Comparison of ENCODE assay signal across 13 mouse cellular contexts in genomic region chr2:91084179-91084820, GRCm38 (mm10). TPM values are rescaled to one million over a fixed set of nuclear protein-coding genes. Genes with fewer than 3 reads are reported as not detected.
DNase-seq lines count a peak whose midpoint lies in the region; ATAC-seq lines count a peak whose summit lies in the region.
"Had no signal": no experiment of that assay in that cellular context is flagged by ENCODE, and none has a peak within 500 bp of the region (broad histone marks: within the 10 kb centered on the region; RNA-seq: fewer than 3 reads in every experiment).

No protein-coding gene starts in this region.

- peaks cover 8% of the 10 kb centered on the region for H3K4me1 ChIP-seq in brown adipose tissue, adult 24 weeks (ENCODE audit: control insufficient read depth, insufficient read depth, insufficient read length, low read length)
- H3K4me1 ChIP-seq in hindbrain, embryonic 11.5 days (replicated peaks; ENCODE audit: control insufficient read depth, insufficient read depth, low read length), result no peaks in the 10 kb centered on the region

- H3K27me3 ChIP-seq in hindbrain, embryonic 11.5 days (ENCODE audit: control insufficient read depth, insufficient read depth, low read length), result no peaks in the 10 kb centered on the region
- H3K27me3 ChIP-seq: lung, embryonic 15.5 days had no signal

- WGBS in hindbrain, embryonic 11.5 days, result 84% methylated on average over 15 of the region's 15 CpGs

- no peaks in the 10 kb centered on the region for H3K36me3 ChIP-seq in hindbrain, embryonic 11.5 days (ENCODE audit: control insufficient read depth, insufficient read depth, low read length)
- H3K36me3 ChIP-seq: lung, embryonic 15.5 days had no signal

- no peaks in the 10 kb centered on the region for H3K9me3 ChIP-seq in hindbrain, embryonic 11.5 days (ENCODE audit: control insufficient read depth, low read length)
- H3K9me3 ChIP-seq: lung, embryonic 15.5 days had no signal

- H3K4me2 ChIP-seq in hindbrain, embryonic 11.5 days (replicated peaks; ENCODE audit: low read depth, low read length), result no peak overlapping the region
- H3K4me2 ChIP-seq: lung, embryonic 15.5 days had no signal

- H3K9ac ChIP-seq in hindbrain, embryonic 11.5 days (ENCODE audit: low read depth, low read length), result no peak overlapping the region
- H3K9ac ChIP-seq: lung, embryonic 15.5 days had no signal

- peak; percentile 78 for DNase-seq in layer of hippocampus, adult 9-11 months
- DNase-seq in layer of hippocampus, postnatal 25 days (ENCODE audit: extremely low spot score in 1 of 2, low spot score in 1 of 2), result no peak
- peak; percentile 55 for DNase-seq in gastrocnemius, postnatal 10 days
- DNase-seq in T-cell, adult 2 months (ENCODE audit: low spot score), result no peak
- no peak for DNase-seq in hindbrain, embryonic 11.5 days (ENCODE audit: low spot score)
- no peak for DNase-seq in urinary bladder, adult 18-20 months (ENCODE audit: low spot score in 2 of 2)
- DNase-seq: cerebellum, adult 9-11 months; right cerebral cortex, postnatal 25 days; thymus, adult 18-20 months had no signal

- H3K4me3 ChIP-seq in brown adipose tissue, adult 24 weeks (ENCODE audit: insufficient read depth, low read depth, low read length), result peak overlapping the region; percentile 6; the same call in 1 of the 2 replicates
- H3K4me3 ChIP-seq in hindbrain, embryonic 11.5 days (ENCODE audit: low read depth, low read length), result no peak overlapping the region
- H3K4me3 ChIP-seq: erythroblast, embryonic 14.5 days; lung, embryonic 15.5 days had no signal

- H3K27ac ChIP-seq in brown adipose tissue, adult 24 weeks (replicated peaks; ENCODE audit: low read depth, low read length), result peak overlapping the region; percentile 84
- H3K27ac ChIP-seq in hindbrain, embryonic 11.5 days (ENCODE audit: low read depth, low read length), result no peak overlapping the region

- ATAC-seq in megakaryocyte, adult 5-6 weeks (ENCODE audit: poor library complexity, severe bottlenecking), result peak; percentile 23
- no peak for ATAC-seq in hindbrain, embryonic 11.5 days (ENCODE audit: low FRiP score)

RNA-seq across cellular contexts. Expression of gene Spi1, which starts 2.1 kb away (rescaled TPM):
- 1 to 10 TPM; 3.6 to 3.8 TPM for total RNA-seq in layer of hippocampus, postnatal 25 days (2021)
- polyA plus RNA-seq in brown adipose tissue, adult 24 weeks (2012; ENCODE audit: insufficient read depth, insufficient read length, missing spikeins), result 7.6 and 9.3 TPM in 2 replicates
- 1 to 10 TPM; 3.2 to 6.4 TPM for total RNA-seq in gastrocnemius, postnatal 10 days (2021)
- 348 and 384 TPM in 2 replicates for total RNA-seq in megakaryocyte, adult 5-6 weeks (2015)
- 253 and 295 TPM in 2 replicates for total RNA-seq in megakaryocyte, adult 5-6 weeks (2017)
- 2.6 and 3.0 TPM in 2 replicates for polyA plus RNA-seq in hindbrain, embryonic 11.5 days (2014; fragmentation: Nextera tagmentation; extraction: Ambion mirVana)

RNA-seq across cellular contexts. Expression of gene Slc39a13, which starts 14.1 kb away (rescaled TPM):
- 10 to 100 TPM; 23.3 to 31.2 TPM for total RNA-seq in layer of hippocampus, postnatal 25 days (2021)
- polyA plus RNA-seq in brown adipose tissue, adult 24 weeks (2012; ENCODE audit: insufficient read depth, insufficient read length, missing spikeins), result 22.4 and 24.6 TPM in 2 replicates
- total RNA-seq in gastrocnemius, postnatal 10 days (2021), result 10 to 100 TPM; 27.8 to 40.8 TPM
- total RNA-seq in megakaryocyte, adult 5-6 weeks (2015), result 8.4 and 15.6 TPM in 2 replicates
- 6.5 and 10.9 TPM in 2 replicates for total RNA-seq in megakaryocyte, adult 5-6 weeks (2017)
- polyA plus RNA-seq in hindbrain, embryonic 11.5 days (2014; fragmentation: Nextera tagmentation; extraction: Ambion mirVana), result 16.4 and 17.9 TPM in 2 replicates

RNA-seq across cellular contexts. Expression of gene Psmc3, which starts 30.5 kb away (rescaled TPM):
- total RNA-seq in layer of hippocampus, postnatal 25 days (2021), result 100 to 1,000 TPM; 232 to 234 TPM
- polyA plus RNA-seq in brown adipose tissue, adult 24 weeks (2012; ENCODE audit: insufficient read depth, insufficient read length, missing spikeins), result 157 and 167 TPM in 2 replicates
- total RNA-seq in gastrocnemius, postnatal 10 days (2021), result 100 to 1,000 TPM; 336 to 337 TPM
- 65.1 and 69.7 TPM in 2 replicates for total RNA-seq in megakaryocyte, adult 5-6 weeks (2015)
- total RNA-seq in megakaryocyte, adult 5-6 weeks (2017), result 226 TPM in 2 replicates
- 376 and 394 TPM in 2 replicates for polyA plus RNA-seq in hindbrain, embryonic 11.5 days (2014; fragmentation: Nextera tagmentation; extraction: Ambion mirVana)

RNA-seq across cellular contexts. Expression of gene Mybpc3, which starts 33.6 kb away (rescaled TPM):
- total RNA-seq in layer of hippocampus, postnatal 25 days (2021), result under 1 TPM; 0.20 to 0.23 TPM
- polyA plus RNA-seq in brown adipose tissue, adult 24 weeks (2012; ENCODE audit: insufficient read depth, insufficient read length, missing spikeins), result not detected in 2 replicates
- under 1 TPM; 0.12 to 0.20 TPM for total RNA-seq in gastrocnemius, postnatal 10 days (2021)
- total RNA-seq in megakaryocyte, adult 5-6 weeks (2015), result 0.18 and 0.27 TPM in 2 replicates
- total RNA-seq in megakaryocyte, adult 5-6 weeks (2017), result 0.08 and 0.44 TPM in 2 replicates
- not detected in 2 replicates for polyA plus RNA-seq in hindbrain, embryonic 11.5 days (2014; fragmentation: Nextera tagmentation; extraction: Ambion mirVana)
- polyA plus RNA-seq: erythroblast, embryonic 14.5 days had no signal

RNA-seq across cellular contexts. Expression of gene Rapsn, which starts 48.9 kb away (rescaled TPM):
- under 1 TPM in 1 of 2 experiments, not detected in 1; 0.59 TPM for total RNA-seq in layer of hippocampus, postnatal 25 days (2021)
- polyA plus RNA-seq in brown adipose tissue, adult 24 weeks (2012; ENCODE audit: insufficient read depth, insufficient read length, missing spikeins), result 0.71 and 2.3 TPM in 2 replicates
- 10 to 100 TPM; 32.5 to 32.8 TPM for total RNA-seq in gastrocnemius, postnatal 10 days (2021)
- total RNA-seq in megakaryocyte, adult 5-6 weeks (2015), result 0.46 and 0.47 TPM in 2 replicates
- 0.51 and 1.3 TPM in 2 replicates for total RNA-seq in megakaryocyte, adult 5-6 weeks (2017)
- polyA plus RNA-seq in hindbrain, embryonic 11.5 days (2014; fragmentation: Nextera tagmentation; extraction: Ambion mirVana), result 0.60 and 1.4 TPM in 2 replicates
- polyA plus RNA-seq: erythroblast, embryonic 14.5 days had no signal

Comparison
In these comparisons a context has a peak if more than half of its experiments do, and no peak if none do; other contexts are left out.
1. DNase-seq: peak in layer of hippocampus, adult 9-11 months (single experiment) and gastrocnemius, postnatal 10 days (single experiment); none in layer of hippocampus, postnatal 25 days (0 of 2), T-cell, adult 2 months (single experiment), hindbrain, embryonic 11.5 days (single experiment) and urinary bladder, adult 18-20 months (0 of 2).
2. RNA of gene Spi1, which starts 2.1 kb away (total RNA-seq): 253 to 384 TPM in megakaryocyte, adult 5-6 weeks; 3.2 to 6.4 TPM in gastrocnemius, postnatal 10 days and 3.6 to 3.8 TPM in layer of hippocampus, postnatal 25 days; every median in the first group is over 10 times any median in the second.